Mouse (Mus musculus): ENCODE measurements around the gene Cd69. TPM values are rescaled to one million over a fixed set of nuclear protein-coding genes. Genes with fewer than 3 reads are reported as not detected.

Cd69 gene
- total and polyA plus RNA-seq, 2 experiments from 2014 or later, result not detected

DNA sequence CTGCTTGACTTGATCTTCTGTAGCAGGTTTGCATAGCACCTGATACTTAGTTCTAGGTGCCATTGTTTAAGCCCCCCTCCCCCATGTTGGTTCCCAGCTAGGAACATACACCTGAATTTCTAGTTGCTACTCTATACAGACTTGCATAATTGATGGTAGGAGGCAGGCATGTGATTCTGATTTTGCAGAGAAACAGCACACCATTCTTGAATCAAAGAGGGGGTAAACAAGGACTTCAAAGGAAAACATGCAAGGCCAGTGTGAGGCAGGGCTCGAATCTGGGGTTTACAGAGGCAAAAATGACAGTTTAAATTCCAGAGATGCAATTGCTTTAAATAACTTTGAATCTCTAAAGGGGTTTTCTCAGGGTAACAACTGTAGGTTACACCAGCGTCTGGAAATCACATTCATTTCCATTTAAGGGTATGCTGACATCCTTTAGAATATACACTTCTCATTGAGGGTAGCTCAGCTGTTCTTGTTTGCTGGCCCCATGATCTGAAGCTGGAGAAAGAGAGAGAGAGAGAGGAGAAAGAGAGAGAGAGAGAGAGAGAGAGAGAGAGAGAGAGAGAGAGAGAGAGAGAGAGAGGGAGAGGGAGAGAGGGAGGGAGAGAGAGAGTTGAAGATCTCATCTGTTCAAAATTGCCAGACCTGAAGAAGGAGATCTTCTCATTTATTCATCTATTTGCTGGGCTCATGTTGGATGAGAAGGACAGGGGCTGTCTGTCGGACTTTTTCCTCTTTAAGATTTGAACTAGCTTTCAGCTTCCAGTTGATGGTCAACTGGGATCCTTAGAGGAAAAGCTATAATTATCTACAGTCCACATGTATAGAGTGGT lies 46.1 kb downstream of the Cd69 start:
- H3K27ac ChIP-seq (ENCODE audit: low read depth), result peak overlapping the region; percentile 92
- H3K36me3 ChIP-seq (replicated peaks; ENCODE audit: control insufficient read depth, insufficient read depth, low read length), result no peaks in the 10 kb centered on the region
- no peak overlapping the region for H3K4me3 ChIP-seq (ENCODE audit: low read depth, low read length)
- no peak overlapping the region for H3K4me2 ChIP-seq (ENCODE audit: low read depth, low read length)
- DNase-seq (ENCODE audit: low spot score) (no peak), ATAC-seq (ENCODE audit: insufficient read depth, low read depth) (no peak)
- TF ChIP-seq CTCF (IDR thresholded peaks at IDR 0.05; ENCODE audit: low read depth) (no peak), EP300 (IDR thresholded peaks at IDR 0.05; ENCODE audit: low read depth) (no peak)
- peaks cover 30% of the 10 kb centered on the region for H3K4me1 ChIP-seq (ENCODE audit: control insufficient read depth, insufficient read depth)
- no peaks in the 10 kb centered on the region for H3K27me3 ChIP-seq (ENCODE audit: control insufficient read depth, insufficient read depth, low read length)
- H3K9ac ChIP-seq (replicated peaks; ENCODE audit: low read depth, low read length), result no peak overlapping the region
- WGBS, result 29% methylated on average over 3 of the region's 3 CpGs
- H3K9me3 ChIP-seq (replicated peaks; ENCODE audit: control insufficient read depth, low read length), result no peaks in the 10 kb centered on the region

DNA sequence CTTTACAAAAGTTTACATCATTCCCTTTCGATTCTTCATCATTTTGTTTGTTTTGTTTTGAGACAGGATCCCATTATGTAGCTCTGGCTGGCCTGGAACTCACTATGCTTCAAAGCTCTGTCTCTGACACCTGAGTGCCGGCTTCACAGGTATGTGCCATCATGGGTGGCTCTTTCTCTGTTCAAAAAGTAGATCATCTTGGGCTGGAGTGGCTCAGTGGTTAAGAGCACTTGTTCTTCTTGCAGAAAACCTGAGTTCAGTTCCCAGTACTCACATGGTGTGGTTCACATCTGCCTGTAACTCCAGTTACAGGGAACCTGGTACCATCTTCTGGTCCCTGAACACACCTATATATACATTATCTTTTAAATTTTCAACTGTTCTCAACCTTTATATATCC lies 50.2 kb downstream of the Cd69 start:
- no peak for TF ChIP-seq EP300 (IDR thresholded peaks at IDR 0.05; ENCODE audit: low read depth)
- no peak for TF ChIP-seq CTCF (IDR thresholded peaks at IDR 0.05; ENCODE audit: low read depth)
- H3K27ac ChIP-seq (ENCODE audit: low read depth), result no peak overlapping the region
- ATAC-seq (ENCODE audit: insufficient read depth, low read depth), result no peak

GRCm38 (mm10) chr6:129224090-129224489 lies 51.1 kb downstream of the Cd69 start:
- H3K27ac ChIP-seq (ENCODE audit: low read depth), result no peak overlapping the region
- no peaks in the 10 kb centered on the region for H3K9me3 ChIP-seq (replicated peaks; ENCODE audit: control insufficient read depth, low read length)
- WGBS, result 56% methylated on average over 1 of the region's 1 CpGs
- H3K27me3 ChIP-seq (ENCODE audit: control insufficient read depth, insufficient read depth, low read length), result no peaks in the 10 kb centered on the region
- no peak overlapping the region for H3K4me3 ChIP-seq (ENCODE audit: low read depth, low read length)
- H3K4me2 ChIP-seq (ENCODE audit: low read depth, low read length), result no peak overlapping the region
- DNase-seq (ENCODE audit: low spot score), result no peak
- TF ChIP-seq EP300 (IDR thresholded peaks at IDR 0.05; ENCODE audit: low read depth), result no peak
- no peak for TF ChIP-seq CTCF (IDR thresholded peaks at IDR 0.05; ENCODE audit: low read depth)
- H3K4me1 ChIP-seq (ENCODE audit: control insufficient read depth, insufficient read depth), result peaks cover 3% of the 10 kb centered on the region
- no peak overlapping the region for H3K9ac ChIP-seq (replicated peaks; ENCODE audit: low read depth, low read length)
- H3K36me3 ChIP-seq (replicated peaks; ENCODE audit: control insufficient read depth, insufficient read depth, low read length), result no peaks in the 10 kb centered on the region
- no peak for ATAC-seq (ENCODE audit: insufficient read depth, low read depth)

More for the DNA sequence above, 50.2 kb downstream of the Cd69 start:
- no peaks in the 10 kb centered on the region for H3K36me3 ChIP-seq (replicated peaks; ENCODE audit: control insufficient read depth, insufficient read depth, low read length)
- WGBS, result 80% methylated on average over 2 of the region's 2 CpGs
- peaks cover 12% of the 10 kb centered on the region for H3K4me1 ChIP-seq (ENCODE audit: control insufficient read depth, insufficient read depth)
- H3K9me3 ChIP-seq (replicated peaks; ENCODE audit: control insufficient read depth, low read length), result no peaks in the 10 kb centered on the region
- H3K9ac ChIP-seq (replicated peaks; ENCODE audit: low read depth, low read length), result no peak overlapping the region
- no peak for DNase-seq (ENCODE audit: low spot score)
- no peak overlapping the region for H3K4me3 ChIP-seq (ENCODE audit: low read depth, low read length)
- H3K4me2 ChIP-seq (ENCODE audit: low read depth, low read length), result no peak overlapping the region
- no peaks in the 10 kb centered on the region for H3K27me3 ChIP-seq (ENCODE audit: control insufficient read depth, insufficient read depth, low read length)

GRCm38 (mm10) chr6:129223611-129224010 lies 51.6 kb downstream of the Cd69 start:
- DNase-seq (ENCODE audit: low spot score) (no peak), ATAC-seq (ENCODE audit: insufficient read depth, low read depth) (no peak)
- Histone ChIP-seq H3K4me2 (ENCODE audit: low read depth, low read length) (no peak overlapping the region), H3K27ac (ENCODE audit: low read depth) (no peak overlapping the region), H3K9ac (replicated peaks; ENCODE audit: low read depth, low read length) (no peak overlapping the region), H3K4me3 (ENCODE audit: low read depth, low read length) (no peak overlapping the region), H3K4me1 (ENCODE audit: control insufficient read depth, insufficient read depth) (no peaks in the 10 kb centered on the region), H3K9me3 (replicated peaks; ENCODE audit: control insufficient read depth, low read length) (no peaks in the 10 kb centered on the region), H3K36me3 (replicated peaks; ENCODE audit: control insufficient read depth, insufficient read depth, low read length) (no peaks in the 10 kb centered on the region), H3K27me3 (ENCODE audit: control insufficient read depth, insufficient read depth, low read length) (no peaks in the 10 kb centered on the region)
- no peak for TF ChIP-seq EP300 (IDR thresholded peaks at IDR 0.05; ENCODE audit: low read depth)
- TF ChIP-seq CTCF (IDR thresholded peaks at IDR 0.05; ENCODE audit: low read depth), result no peak
- WGBS, result 34% methylated on average over 2 of the region's 2 CpGs

- no peaks in the 10 kb centered on the region for H3K36me3 ChIP-seq (replicated peaks; ENCODE audit: control insufficient read depth, insufficient read depth, low read length)
- H3K9me3 ChIP-seq (replicated peaks; ENCODE audit: control insufficient read depth, low read length), result no peaks in the 10 kb centered on the region
- 83% methylated on average over 3 of the region's 3 CpGs for WGBS
- no peak for ATAC-seq (ENCODE audit: insufficient read depth, low read depth)
- H3K27me3 ChIP-seq (ENCODE audit: control insufficient read depth, insufficient read depth, low read length), result no peaks in the 10 kb centered on the region
- H3K4me2 ChIP-seq (ENCODE audit: low read depth, low read length), result no peak overlapping the region
- no peak overlapping the region for H3K4me3 ChIP-seq (ENCODE audit: low read depth, low read length)
- no peak for DNase-seq (ENCODE audit: low spot score)
- TF ChIP-seq CTCF (IDR thresholded peaks at IDR 0.05; ENCODE audit: low read depth), result no peak
- no peak for TF ChIP-seq EP300 (IDR thresholded peaks at IDR 0.05; ENCODE audit: low read depth)
- no peak overlapping the region for H3K27ac ChIP-seq (ENCODE audit: low read depth)
- H3K9ac ChIP-seq (replicated peaks; ENCODE audit: low read depth, low read length), result no peak overlapping the region
- no peaks in the 10 kb centered on the region for H3K4me1 ChIP-seq (ENCODE audit: control insufficient read depth, insufficient read depth)
Measured at GRCm38 (mm10) chr6:129222188-129222800, 52.9 kb downstream of the Cd69 start.
